Mouse (Mus musculus): ENCODE measurements around the gene Gm2035. TPM values are rescaled to one million over a fixed set of nuclear protein-coding genes. Genes with fewer than 3 reads are reported as not detected.
"Not testable (repeated sequence)": the region's sequence is repeated elsewhere in the genome, so short reads cannot be mapped to it uniquely, and the experiment has no call there.

Gm2035 gene
- not detected in 2 replicates for polyA plus RNA-seq (2015; fragmentation: Nextera tagmentation; extraction: Ambion mirVana)

DNA sequence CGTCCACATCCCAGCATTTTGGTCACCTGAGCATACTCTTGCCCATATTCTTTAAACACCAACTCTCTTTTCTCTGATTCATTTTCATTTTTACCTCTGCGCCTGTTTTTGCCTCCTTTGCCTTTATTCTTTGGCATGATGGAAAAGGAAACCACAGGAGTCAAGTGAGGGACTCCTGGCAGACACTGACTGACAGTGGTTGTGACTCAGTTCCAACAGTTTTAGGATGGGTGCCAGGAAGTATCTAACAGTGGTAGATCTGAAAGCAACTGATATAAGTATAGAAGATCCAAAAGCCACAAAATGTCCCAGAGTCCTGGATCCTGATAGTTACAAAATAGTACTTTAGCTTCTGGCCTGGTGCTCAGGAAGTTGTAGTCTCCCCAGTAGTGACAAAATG is at the start of gene Gm2035:
Gene Gm2035, minus strand, starts transcription at position 137 of the 400 bp plus-strand sequence.
- H3K9ac ChIP-seq (replicated peaks; ENCODE audit: low read depth, low read length); H3K27ac ChIP-seq (ENCODE audit: low read length); H3K4me3 ChIP-seq (replicated peaks; ENCODE audit: low read length); ATAC-seq; H3K9me3 ChIP-seq (ENCODE audit: control insufficient read depth, low read length); H3K36me3 ChIP-seq (ENCODE audit: control insufficient read depth, insufficient read depth); H3K27me3 ChIP-seq (replicated peaks; ENCODE audit: control insufficient read depth, insufficient read depth, low read length); H3K4me2 ChIP-seq (ENCODE audit: low read length); H3K4me1 ChIP-seq (replicated peaks; ENCODE audit: control insufficient read depth, insufficient read depth, low read length): not testable (repeated sequence)
- 79% methylated on average over 2 of the region's 2 CpGs for WGBS

GRCm38 (mm10) chr12:87953780-87954179 is 34.1 kb upstream of the Gm2035 start, which contains the start of gene Gm2042:
Gene Gm2042, plus strand, starts transcription at chr12:87954080.
- H3K4me1 ChIP-seq (replicated peaks; ENCODE audit: control insufficient read depth, insufficient read depth, low read length); ATAC-seq; H3K4me2 ChIP-seq (ENCODE audit: low read length); H3K4me3 ChIP-seq (replicated peaks; ENCODE audit: low read length); H3K27me3 ChIP-seq (replicated peaks; ENCODE audit: control insufficient read depth, insufficient read depth, low read length); H3K9ac ChIP-seq (replicated peaks; ENCODE audit: low read depth, low read length); H3K27ac ChIP-seq (ENCODE audit: low read length); H3K36me3 ChIP-seq (ENCODE audit: control insufficient read depth, insufficient read depth); H3K9me3 ChIP-seq (ENCODE audit: control insufficient read depth, low read length): not testable (repeated sequence)
- 90% methylated on average over 2 of the region's 2 CpGs for WGBS

DNA sequence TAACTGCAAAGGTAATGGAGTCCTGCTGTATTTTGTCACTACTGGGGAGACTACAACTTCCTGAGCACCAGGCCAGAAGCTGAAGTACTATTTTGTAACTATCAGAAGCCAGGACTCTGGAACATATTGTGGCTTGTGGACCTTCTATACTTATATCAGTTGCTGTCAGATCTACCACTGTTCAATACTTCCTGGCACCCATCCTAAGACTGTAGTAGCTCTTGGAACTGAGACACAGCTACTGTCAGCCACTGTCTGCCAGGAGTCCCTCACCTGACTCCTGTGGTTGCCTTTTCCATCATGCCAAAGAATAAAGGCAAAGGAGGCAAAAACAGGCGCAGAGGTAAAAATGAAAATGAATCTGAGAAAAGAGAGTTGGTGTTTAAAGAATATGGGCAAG is 24.6 kb downstream of the Gm2035 start, which contains the start of gene Gm2022:
Gene Gm2022, plus strand, starts transcription at position 301 of the 400 bp plus-strand sequence.
- not testable (repeated sequence) for H3K4me3 ChIP-seq (replicated peaks; ENCODE audit: low read length); H3K27ac ChIP-seq (ENCODE audit: low read length); H3K9ac ChIP-seq (replicated peaks; ENCODE audit: low read depth, low read length); ATAC-seq; H3K27me3 ChIP-seq (replicated peaks; ENCODE audit: control insufficient read depth, insufficient read depth, low read length); H3K4me1 ChIP-seq (replicated peaks; ENCODE audit: control insufficient read depth, insufficient read depth, low read length); H3K36me3 ChIP-seq (ENCODE audit: control insufficient read depth, insufficient read depth); H3K4me2 ChIP-seq (ENCODE audit: low read length); H3K9me3 ChIP-seq (ENCODE audit: control insufficient read depth, low read length)
- 82% methylated on average over 1 of the region's 1 CpGs for WGBS

DNA sequence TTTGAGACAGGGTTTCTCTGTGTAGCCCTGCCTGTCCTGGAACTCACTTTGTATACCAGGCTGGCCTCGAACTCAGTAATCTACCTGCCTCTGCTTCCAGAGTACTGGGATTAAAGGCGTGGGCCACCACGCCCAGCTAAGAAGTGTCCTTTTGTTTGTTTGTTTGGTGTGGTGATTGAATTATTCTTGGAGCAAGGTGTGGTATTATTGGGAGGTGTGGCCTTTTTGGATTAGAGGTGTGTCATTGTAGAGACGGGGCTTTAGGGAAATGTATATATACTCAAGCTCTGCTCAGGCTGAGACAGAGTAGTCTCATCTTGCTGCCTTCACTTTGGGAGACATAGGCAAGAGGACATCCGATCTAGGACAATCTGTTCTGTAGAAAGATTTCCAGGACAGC is 45.9 kb downstream of the Gm2035 start, which contains the start of gene Gm2016:
Gene Gm2016, plus strand, starts transcription at position 301 of the 400 bp plus-strand sequence.
- H3K9me3 ChIP-seq (ENCODE audit: control insufficient read depth, low read length); H3K4me3 ChIP-seq (replicated peaks; ENCODE audit: low read length); ATAC-seq; H3K9ac ChIP-seq (replicated peaks; ENCODE audit: low read depth, low read length); H3K27ac ChIP-seq (ENCODE audit: low read length); H3K4me2 ChIP-seq (ENCODE audit: low read length); H3K4me1 ChIP-seq (replicated peaks; ENCODE audit: control insufficient read depth, insufficient read depth, low read length); H3K36me3 ChIP-seq (ENCODE audit: control insufficient read depth, insufficient read depth); H3K27me3 ChIP-seq (replicated peaks; ENCODE audit: control insufficient read depth, insufficient read depth, low read length): not testable (repeated sequence)
- WGBS, result 85% methylated on average over 5 of the region's 5 CpGs

Other genes with a start within 250 kb of the Gm2035 start
- not detected in 2 replicates for gene Gm21319, start 144.1 kb downstream of the Gm2035 start, polyA plus RNA-seq (2015; fragmentation: Nextera tagmentation; extraction: Ambion mirVana)
- not detected in 2 replicates for gene Gm21936, start 124.3 kb downstream of the Gm2035 start, polyA plus RNA-seq (2015; fragmentation: Nextera tagmentation; extraction: Ambion mirVana)
- not detected in 2 replicates for gene BB287469, start 103.3 kb downstream of the Gm2035 start, polyA plus RNA-seq (2015; fragmentation: Nextera tagmentation; extraction: Ambion mirVana)
- gene Gm2001, start 77.5 kb downstream of the Gm2035 start, polyA plus RNA-seq (2015; fragmentation: Nextera tagmentation; extraction: Ambion mirVana), result not detected in 2 replicates
- not detected in 2 replicates for gene Gm2016, start 45.8 kb downstream of the Gm2035 start, polyA plus RNA-seq (2015; fragmentation: Nextera tagmentation; extraction: Ambion mirVana)
- not detected in 2 replicates for gene Gm2022, start 24.5 kb downstream of the Gm2035 start, polyA plus RNA-seq (2015; fragmentation: Nextera tagmentation; extraction: Ambion mirVana)
- gene Gm2042, start 34.2 kb upstream of the Gm2035 start, polyA plus RNA-seq (2015; fragmentation: Nextera tagmentation; extraction: Ambion mirVana), result not detected in 2 replicates
- gene Gm2075, start 92.0 kb upstream of the Gm2035 start, polyA plus RNA-seq (2015; fragmentation: Nextera tagmentation; extraction: Ambion mirVana), result not detected in 2 replicates
- not detected in 2 replicates for gene Gm6803, start 98.9 kb upstream of the Gm2035 start, polyA plus RNA-seq (2015; fragmentation: Nextera tagmentation; extraction: Ambion mirVana)
- not detected in 2 replicates for gene Gm2056, start 107.1 kb upstream of the Gm2035 start, polyA plus RNA-seq (2015; fragmentation: Nextera tagmentation; extraction: Ambion mirVana)
- not detected in 2 replicates for gene Gm16368, start 163.8 kb upstream of the Gm2035 start, polyA plus RNA-seq (2015; fragmentation: Nextera tagmentation; extraction: Ambion mirVana)

All from forebrain, embryonic 16.5 days (tissue).